Mouse (Mus musculus): Measurements from ENCODE around the gene Dffa.
A peak's percentile ranks its signal among the peaks of the same experiment; 100 is the strongest.

DNA sequence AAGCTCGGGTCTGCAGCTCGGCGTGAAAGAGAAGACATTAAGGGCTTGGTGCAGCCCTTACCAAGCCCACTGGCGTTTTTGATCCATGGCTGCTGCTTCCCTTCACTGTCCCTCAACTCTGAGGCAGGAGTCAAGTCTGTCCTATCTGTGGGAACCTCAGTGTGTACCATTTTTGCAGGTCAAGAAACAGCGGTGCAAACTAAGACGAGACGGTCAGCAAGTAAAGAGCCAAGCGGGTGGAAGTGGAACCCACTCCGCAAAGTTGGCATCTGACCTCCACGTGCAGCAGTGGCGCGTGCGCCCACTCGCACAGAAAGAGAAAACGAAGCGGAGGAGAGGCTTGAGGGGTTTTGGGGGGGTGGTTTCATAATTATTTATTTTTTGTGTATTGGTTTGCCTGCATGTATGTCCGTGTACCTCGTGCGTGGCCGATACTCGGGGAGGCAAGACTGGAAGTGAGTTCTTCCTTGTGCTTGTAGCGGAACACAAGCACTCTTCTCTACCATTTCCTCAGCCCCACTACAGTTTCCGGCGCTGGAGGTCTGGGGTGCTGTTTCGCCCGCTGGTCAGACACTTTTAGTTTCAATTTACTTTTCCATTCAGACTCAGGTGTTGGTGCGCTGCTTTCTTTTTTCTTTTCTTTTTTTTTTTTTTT is 63.1 kb downstream of the Dffa start:
- TF ChIP-seq CTCF (IDR thresholded peaks at IDR 0.05), result no peak
- peak; percentile 19; the same call in 1 of the 2 replicates for TF ChIP-seq POLR2A (IDR thresholded peaks at IDR 0.05; ENCODE audit: insufficient read depth, low read depth, low read length)

All from heart, adult 2 months (tissue).